Mouse (Mus musculus): ENCODE data around the gene Ubc. TPM values are rescaled to one million over a fixed set of nuclear protein-coding genes. Genes with fewer than 3 reads are reported as not detected.
A peak's percentile ranks its signal among the peaks of the same experiment; 100 is the strongest.

Gene Ubc
- polyA plus RNA-seq, 1 experiment from 2014 or later, result 988 TPM

DNA sequence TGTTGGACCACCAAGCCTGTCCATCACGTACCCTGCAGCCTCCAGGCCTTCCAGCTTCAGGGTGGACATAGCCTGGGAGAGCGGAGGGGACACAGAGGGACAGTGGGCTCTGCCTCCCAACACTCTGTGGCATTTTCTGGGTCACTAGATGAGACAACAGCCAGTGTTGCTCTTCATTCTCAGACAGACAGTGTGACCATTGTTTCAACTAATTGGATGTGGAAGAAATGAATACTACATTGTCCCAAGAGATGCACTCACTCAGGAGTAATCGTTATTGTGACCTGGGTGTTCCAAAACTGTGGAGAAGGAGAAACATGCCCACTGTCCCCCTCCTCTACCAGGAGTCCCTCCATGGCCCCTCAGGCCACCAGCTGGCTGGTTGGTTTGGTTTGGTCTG is 40.6 kb downstream of the Ubc start:
- H3K4me1 ChIP-seq, result peaks cover 4% of the 10 kb centered on the region; the same call in 1 of the 2 replicates
- 58% methylated on average over 3 of the region's 3 CpGs for WGBS
- H3K27ac ChIP-seq (replicated peaks), result no peak overlapping the region
- no peak overlapping the region for H3K4me3 ChIP-seq
- no peak for DNase-seq (ENCODE audit: low spot score)
- H3K27me3 ChIP-seq (replicated peaks; ENCODE audit: low read depth, poor library complexity, severe bottlenecking), result no peaks in the 10 kb centered on the region
- H3K9me3 ChIP-seq, result 0 out of 2 replicates have a peak, but pooled peaks cover 7% of the 10 kb centered on the region
- H3K36me3 ChIP-seq (replicated peaks), result no peaks in the 10 kb centered on the region

DNA sequence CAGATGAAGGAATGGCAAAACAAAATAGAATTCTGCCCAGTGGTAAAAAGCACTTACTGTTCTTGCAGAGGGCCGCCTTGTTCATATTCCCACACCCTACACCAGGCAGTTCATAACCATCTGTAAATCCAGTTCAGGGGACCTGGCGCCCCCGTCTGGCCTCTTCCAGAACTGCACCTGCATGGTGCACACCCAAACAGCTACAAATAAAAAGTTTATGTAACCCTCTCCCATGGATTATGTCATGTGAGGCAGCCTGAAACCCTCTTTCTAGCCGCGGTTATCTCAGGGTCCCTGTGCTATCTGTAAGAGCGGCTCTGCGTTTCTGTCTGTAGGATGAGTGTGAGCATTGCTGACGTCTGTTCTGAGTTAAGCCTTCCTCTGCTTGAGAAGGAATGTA is 41.5 kb downstream of the Ubc start:
- Histone ChIP-seq H3K4me3 (no peak overlapping the region), H3K27ac (replicated peaks) (no peak overlapping the region), H3K9me3 (0 out of 2 replicates have a peak, but pooled peaks cover 7% of the 10 kb centered on the region), H3K27me3 (replicated peaks; ENCODE audit: low read depth, poor library complexity, severe bottlenecking) (no peaks in the 10 kb centered on the region), H3K36me3 (replicated peaks) (no peaks in the 10 kb centered on the region), H3K4me1 (peaks cover 4% of the 10 kb centered on the region; the same call in 1 of the 2 replicates)
- 34% methylated on average over 8 of the region's 8 CpGs for WGBS
- peak; percentile 65 for DNase-seq (ENCODE audit: low spot score)

DNA sequence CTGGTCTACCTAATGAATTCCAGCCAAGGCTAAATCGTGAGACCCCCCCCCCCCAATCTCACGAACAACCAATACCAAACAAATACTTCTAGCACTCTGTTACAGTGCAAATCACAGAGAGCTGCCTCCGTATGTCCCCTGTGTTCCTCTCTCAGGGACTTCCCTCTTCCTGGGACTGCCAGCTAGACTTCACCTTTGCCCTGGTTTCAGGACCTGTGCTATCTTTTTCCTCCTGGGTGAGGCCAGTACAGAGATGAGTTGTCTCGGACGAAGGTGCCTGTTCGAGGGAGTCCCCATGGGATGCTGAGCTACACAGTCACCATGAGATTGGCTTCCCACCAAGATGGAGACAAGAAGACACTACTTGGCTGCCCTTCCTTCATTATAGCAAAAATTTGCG is 41.9 kb downstream of the Ubc start:
- 64% methylated on average over 7 of the region's 7 CpGs for WGBS

DNA sequence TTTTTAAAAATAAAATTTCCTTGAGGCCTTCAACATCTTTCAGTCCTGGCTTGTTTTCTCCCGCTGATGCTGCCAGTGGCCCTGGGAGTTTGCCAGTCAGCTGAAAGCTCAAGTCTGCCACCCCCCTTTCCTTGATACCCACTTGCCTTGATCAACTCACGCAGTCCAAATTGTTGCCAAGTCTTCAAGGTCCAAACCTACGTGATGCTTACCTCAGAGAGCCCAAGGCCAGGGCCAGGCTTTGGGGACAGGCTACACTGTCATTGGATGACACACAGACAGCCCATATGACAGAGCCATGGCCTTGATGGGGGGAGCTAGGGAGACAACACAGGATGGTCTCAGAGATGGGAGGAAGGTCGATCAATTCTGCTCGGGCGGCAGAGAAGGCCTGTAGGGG is 45.7 kb downstream of the Ubc start:
- no peak overlapping the region for H3K27ac ChIP-seq (replicated peaks)
- peaks cover 23% of the 10 kb centered on the region for H3K4me1 ChIP-seq
- H3K36me3 ChIP-seq (replicated peaks), result no peaks in the 10 kb centered on the region
- DNase-seq (ENCODE audit: low spot score), result no peak
- WGBS, result 95% methylated on average over 6 of the region's 6 CpGs
- H3K4me3 ChIP-seq, result no peak overlapping the region
- H3K27me3 ChIP-seq (replicated peaks; ENCODE audit: low read depth, poor library complexity, severe bottlenecking), result peaks cover 6% of the 10 kb centered on the region; the same call in 1 of the 2 replicates
- H3K9me3 ChIP-seq, result no peaks in the 10 kb centered on the region

More for the DNA sequence above, 41.9 kb downstream of the Ubc start:
- Histone ChIP-seq H3K4me3 (no peak overlapping the region), H3K36me3 (replicated peaks) (no peaks in the 10 kb centered on the region), H3K27ac (replicated peaks) (no peak overlapping the region), H3K4me1 (peaks cover 4% of the 10 kb centered on the region; the same call in 1 of the 2 replicates), H3K9me3 (0 out of 2 replicates have a peak, but pooled peaks cover 4% of the 10 kb centered on the region), H3K27me3 (replicated peaks; ENCODE audit: low read depth, poor library complexity, severe bottlenecking) (no peaks in the 10 kb centered on the region)
- no peak for DNase-seq (ENCODE audit: low spot score)

DNA sequence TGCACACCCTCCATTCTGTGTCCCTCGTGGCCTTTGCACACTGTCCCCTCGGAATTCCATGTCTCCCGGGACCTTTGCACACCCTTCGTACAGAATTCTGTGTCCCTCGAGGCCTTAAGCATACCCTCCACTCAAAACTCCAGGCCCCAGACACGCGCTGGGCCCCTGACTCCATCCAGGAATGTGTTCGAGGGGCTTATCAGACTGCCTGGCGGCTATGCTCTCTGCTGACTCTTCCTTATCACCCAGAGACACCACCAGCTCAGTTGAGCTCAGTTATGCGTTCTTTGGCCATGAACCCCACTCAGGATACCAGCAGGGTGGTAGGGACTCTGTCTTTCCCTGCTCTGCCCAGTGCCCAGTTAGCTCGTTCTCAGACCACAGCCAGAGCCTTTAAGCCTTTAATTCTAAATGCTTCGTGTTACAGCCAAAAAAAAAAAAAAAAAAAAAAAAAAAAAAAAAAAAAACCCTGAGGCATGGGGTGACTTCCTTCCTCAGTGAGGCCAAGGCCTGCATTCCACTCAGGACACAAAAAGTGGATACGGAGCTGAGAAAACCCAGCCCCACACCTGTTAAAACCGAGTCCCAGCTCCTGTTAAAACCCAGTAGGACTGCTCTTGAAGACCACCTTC is 48.4 kb downstream of the Ubc start:
- Histone ChIP-seq H3K27ac (replicated peaks) (peak overlapping the region; percentile 66; the same call in 1 of the 2 replicates), H3K36me3 (replicated peaks) (no peaks in the 10 kb centered on the region), H3K27me3 (replicated peaks; ENCODE audit: low read depth, poor library complexity, severe bottlenecking) (peaks cover 6% of the 10 kb centered on the region; the same call in 1 of the 2 replicates), H3K4me3 (peak overlapping the region; percentile 86), H3K4me1 (peaks cover 41% of the 10 kb centered on the region), H3K9me3 (no peaks in the 10 kb centered on the region)
- 50% methylated on average over 14 of the region's 14 CpGs for WGBS
- DNase-seq (ENCODE audit: low spot score), result no peak

DNA sequence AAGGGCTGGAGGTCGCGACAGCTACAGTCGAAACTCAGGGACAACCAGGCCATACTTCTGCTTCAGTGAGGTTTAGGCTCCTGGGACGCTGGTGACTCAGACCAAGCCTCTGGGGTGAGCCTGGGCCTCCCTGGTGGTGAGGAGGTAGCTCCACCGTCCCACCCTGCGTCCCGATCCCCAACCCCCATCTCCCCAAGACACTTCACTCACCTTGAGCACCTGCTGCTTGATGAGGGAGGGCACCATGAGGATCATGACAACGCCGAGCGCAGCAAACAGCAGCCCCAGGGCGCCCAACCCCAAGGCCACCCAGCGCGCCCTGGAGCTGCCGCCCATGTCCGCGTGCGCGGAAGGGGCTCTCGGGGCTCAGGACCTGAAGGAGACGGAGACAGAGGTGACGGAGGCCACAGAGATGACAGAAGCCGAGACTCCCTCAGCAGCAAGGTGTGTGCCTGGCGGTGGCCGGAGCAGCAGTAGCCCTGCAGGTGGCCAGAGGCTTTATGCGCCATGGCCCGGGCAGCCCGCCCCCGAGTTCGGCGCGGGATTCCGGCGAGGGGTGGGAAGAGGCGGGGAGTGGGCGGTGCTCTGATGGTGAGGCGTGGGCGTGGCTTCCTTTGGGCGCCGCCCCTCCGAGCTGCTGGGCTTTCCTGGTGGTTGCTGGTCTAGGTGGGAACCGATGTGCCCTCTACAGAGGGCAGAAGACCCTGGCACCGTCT is 49.3 kb downstream of the Ubc start, which contains the start of gene Scarb1:
Scarb1 (minus strand) TSS at position 548 of the 716 bp plus-strand sequence.
- Histone ChIP-seq H3K9me3 (no peaks in the 10 kb centered on the region), H3K4me3 (peak within 1 kb of the TSS; percentile 86), H3K27ac (replicated peaks) (peak within 1 kb of the TSS; percentile 86), H3K27me3 (replicated peaks; ENCODE audit: low read depth, poor library complexity, severe bottlenecking) (peaks cover 6% of the 10 kb centered on the region; the same call in 1 of the 2 replicates), H3K4me1 (peaks cover 41% of the 10 kb centered on the region), H3K36me3 (replicated peaks) (0 out of 2 replicates have a peak, but pooled peaks cover under 1% of the 10 kb centered on the region)
- DNase-seq (ENCODE audit: low spot score), result peak; percentile 92
- WGBS, result under 1% methylated on average over 42 of the region's 42 CpGs

DNA sequence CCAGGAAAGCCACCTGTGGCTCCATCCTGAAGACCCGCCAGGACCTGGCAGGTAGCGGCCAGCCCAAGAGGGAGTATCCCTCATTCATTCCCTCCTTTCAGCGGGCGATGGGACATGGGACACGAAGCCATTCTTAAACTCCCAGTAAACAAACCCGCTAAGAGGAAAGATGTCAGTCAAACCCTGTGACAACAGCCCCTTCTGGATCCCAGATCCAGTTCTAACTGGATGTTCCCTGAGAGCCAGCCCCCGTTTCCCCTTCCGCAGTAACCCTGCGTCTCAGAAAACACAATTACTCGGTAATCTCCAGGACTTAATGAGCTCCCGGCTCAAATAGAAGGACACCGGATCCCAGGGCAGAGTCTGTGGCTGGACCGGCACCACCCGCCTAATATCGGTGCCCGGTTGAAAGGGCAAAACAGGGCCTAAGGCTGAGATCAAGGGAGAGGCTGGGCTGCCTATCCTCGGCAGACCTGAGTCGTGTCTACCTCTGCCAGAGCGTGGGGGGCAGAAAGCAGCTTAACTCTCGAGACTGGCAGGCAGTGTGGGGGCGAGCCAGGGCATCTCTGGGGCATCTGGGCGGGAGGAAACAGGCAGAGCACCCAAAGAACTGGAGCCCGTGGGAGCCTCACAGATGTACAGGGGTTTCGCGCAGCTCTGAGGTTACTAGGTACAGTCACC is 50.0 kb downstream of the Ubc start:
- Histone ChIP-seq H3K9me3 (no peaks in the 10 kb centered on the region), H3K27ac (replicated peaks) (peak overlapping the region; percentile 86), H3K27me3 (replicated peaks; ENCODE audit: low read depth, poor library complexity, severe bottlenecking) (peaks cover 6% of the 10 kb centered on the region; the same call in 1 of the 2 replicates), H3K36me3 (replicated peaks) (peaks cover 5% of the 10 kb centered on the region; the same call in 1 of the 2 replicates), H3K4me3 (peak overlapping the region; percentile 86), H3K4me1 (peaks cover 41% of the 10 kb centered on the region)
- WGBS, result 1% methylated on average over 25 of the region's 25 CpGs
- peak; percentile 47 for DNase-seq (ENCODE audit: low spot score)

DNA sequence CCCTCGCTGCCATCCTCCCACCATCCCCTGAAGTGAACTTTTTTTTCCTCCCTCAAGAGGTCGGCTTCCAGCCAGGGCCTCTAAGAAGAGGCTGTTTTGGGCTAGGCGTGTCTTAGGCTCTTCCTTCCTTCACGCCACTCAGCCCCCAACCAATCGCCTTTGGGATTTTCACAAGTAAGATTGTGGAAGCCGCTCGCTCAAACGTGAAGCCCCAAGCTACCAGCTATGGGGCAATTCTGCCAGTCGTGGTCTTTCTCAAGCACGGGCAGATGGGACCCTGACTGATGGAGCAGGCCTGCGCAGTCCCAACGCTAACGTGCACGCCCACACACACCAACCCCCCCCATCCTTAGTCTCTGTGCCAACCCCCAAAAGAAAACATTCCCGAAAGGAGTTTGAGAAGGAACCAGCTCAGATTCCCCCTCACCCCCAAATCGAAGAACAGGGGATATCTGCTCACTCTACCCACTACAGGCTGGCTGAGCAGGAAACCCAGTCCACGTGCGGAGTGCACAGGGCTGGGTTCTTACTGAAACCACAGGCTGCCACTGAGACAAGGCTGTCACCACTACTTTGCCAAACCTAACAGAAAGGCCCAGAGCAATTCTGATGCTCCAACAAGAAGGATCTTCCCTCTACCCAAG is 50.8 kb downstream of the Ubc start:
- H3K36me3 ChIP-seq (replicated peaks), result peaks cover 9% of the 10 kb centered on the region; the same call in 1 of the 2 replicates
- peak overlapping the region; percentile 86 for H3K4me3 ChIP-seq
- no peaks in the 10 kb centered on the region for H3K9me3 ChIP-seq
- peaks cover 41% of the 10 kb centered on the region for H3K4me1 ChIP-seq
- peak overlapping the region; percentile 86 for H3K27ac ChIP-seq (replicated peaks)
- DNase-seq (ENCODE audit: low spot score), result peak; percentile 63
- WGBS, result 3% methylated on average over 18 of the region's 18 CpGs
- H3K27me3 ChIP-seq (replicated peaks; ENCODE audit: low read depth, poor library complexity, severe bottlenecking), result peaks cover 6% of the 10 kb centered on the region; the same call in 1 of the 2 replicates

DNA sequence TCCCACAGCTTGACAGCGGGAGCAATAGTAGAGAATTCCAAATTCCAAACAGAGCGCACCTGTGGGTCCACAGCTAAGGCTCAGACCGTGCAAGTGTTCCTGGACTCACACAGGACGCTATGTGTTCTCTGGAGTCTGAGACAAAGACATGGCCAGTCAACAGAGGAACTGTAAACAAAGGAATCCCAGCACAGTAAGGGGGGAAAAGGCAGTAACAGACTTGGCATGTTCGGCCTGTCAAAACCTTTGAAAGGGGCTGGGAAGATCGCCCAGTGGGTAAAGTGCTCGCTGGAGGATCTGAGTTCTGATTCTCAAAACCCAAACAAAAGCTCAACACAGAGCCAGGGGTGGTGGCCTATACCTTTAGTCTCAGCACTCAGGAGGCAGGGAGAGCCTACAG is 52.5 kb downstream of the Ubc start:
- Histone ChIP-seq H3K27me3 (replicated peaks; ENCODE audit: low read depth, poor library complexity, severe bottlenecking) (peaks cover 6% of the 10 kb centered on the region; the same call in 1 of the 2 replicates), H3K9me3 (no peaks in the 10 kb centered on the region), H3K4me1 (peaks cover 50% of the 10 kb centered on the region), H3K36me3 (replicated peaks) (peaks cover 9% of the 10 kb centered on the region; the same call in 1 of the 2 replicates), H3K27ac (replicated peaks) (no peak overlapping the region), H3K4me3 (no peak overlapping the region)
- no peak for DNase-seq (ENCODE audit: low spot score)
- WGBS, result 73% methylated on average over 7 of the region's 7 CpGs

DNA sequence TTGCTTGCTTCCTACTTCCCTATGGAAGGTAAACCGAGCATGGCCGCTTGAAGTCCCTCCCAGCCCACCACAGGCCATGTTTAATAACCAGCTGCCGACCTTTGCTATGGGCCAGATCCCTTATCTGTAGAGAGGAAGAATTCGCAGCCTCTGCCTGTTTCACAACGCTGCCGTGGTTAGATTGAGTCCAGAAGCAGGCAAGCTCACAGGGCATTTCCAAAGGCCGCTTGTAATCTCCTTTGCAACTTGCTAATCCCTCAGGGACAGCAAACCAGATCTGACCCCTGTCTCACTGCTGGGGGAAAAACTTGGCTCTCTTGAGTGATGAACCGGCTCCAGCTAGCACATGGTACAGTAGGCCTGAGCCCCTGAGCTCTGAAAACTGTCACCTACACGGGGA is 53.0 kb downstream of the Ubc start:
- H3K27ac ChIP-seq (replicated peaks), result no peak overlapping the region
- WGBS, result 50% methylated on average over 9 of the region's 9 CpGs
- DNase-seq (ENCODE audit: low spot score), result no peak
- no peak overlapping the region for H3K4me3 ChIP-seq
- H3K36me3 ChIP-seq (replicated peaks), result peaks cover 9% of the 10 kb centered on the region; the same call in 1 of the 2 replicates
- peaks cover 6% of the 10 kb centered on the region; the same call in 1 of the 2 replicates for H3K27me3 ChIP-seq (replicated peaks; ENCODE audit: low read depth, poor library complexity, severe bottlenecking)
- peaks cover 55% of the 10 kb centered on the region for H3K4me1 ChIP-seq
- no peaks in the 10 kb centered on the region for H3K9me3 ChIP-seq

Data from embryonic facial prominence, embryonic 10.5 days (tissue).